Mouse (Mus musculus): ENCODE data around the gene Acsf2.

Acsf2 gene

DNA sequence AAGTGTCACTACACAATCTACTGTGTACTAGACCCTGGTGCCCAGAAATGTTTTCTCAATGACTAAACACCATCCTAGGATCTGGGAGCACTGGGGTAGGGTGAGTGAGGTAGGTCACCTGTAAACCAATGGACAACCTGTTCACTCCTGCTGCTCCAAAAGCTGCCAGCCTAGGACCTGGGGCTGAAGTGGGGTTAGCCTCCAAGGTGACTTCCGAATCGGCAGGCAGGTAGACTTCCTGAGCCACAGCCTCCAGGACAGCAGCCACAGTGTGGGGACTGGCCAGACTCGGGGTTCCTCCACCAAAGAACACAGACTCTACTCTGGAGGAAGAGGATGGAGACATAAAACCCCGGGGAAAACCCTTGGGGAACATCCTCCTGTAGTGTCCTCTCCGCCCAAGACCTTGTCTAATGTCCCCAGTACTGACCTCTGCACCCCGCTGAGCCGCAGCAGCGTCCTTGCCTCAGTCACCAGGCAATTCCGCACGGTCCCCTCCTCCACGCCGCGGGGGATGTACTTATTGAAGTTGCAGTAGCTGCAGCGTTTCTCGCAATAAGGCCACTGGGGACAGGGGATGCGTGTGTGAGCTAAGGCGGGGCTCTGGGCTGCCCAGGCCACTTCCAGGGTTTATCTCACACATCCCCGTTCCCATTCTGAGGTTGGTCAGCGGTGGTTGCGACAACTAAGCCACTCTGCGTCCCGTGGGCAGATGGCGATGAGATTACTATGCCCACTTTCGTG lies 53.5 kb downstream of the Acsf2 start:
- no peak for DNase-seq (ENCODE audit: low spot score)

DNA sequence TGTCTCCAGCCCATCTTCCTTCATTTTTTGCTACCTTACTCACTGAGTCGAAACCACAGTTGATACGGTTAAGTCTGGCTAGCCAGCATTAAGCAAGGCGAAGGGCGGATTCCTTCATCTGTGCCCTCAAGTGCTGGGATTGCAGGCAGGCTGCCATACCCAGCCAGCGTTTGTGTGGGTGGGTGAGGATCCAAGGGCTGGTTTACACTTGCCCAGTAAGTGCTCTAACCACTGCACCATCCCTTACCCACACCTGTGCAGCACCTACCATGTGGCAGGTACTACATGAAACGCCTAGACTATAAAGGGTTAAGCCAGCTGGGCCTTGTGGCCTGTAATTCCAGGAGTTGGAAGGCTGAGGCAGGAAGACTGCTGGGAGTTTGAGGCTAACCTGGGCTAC lies 54.4 kb downstream of the Acsf2 start:
- no peak for DNase-seq (ENCODE audit: low spot score)

GRCm38 (mm10) chr11:94546381-94546780 lies 55.3 kb downstream of the Acsf2 start:
- no peak for DNase-seq (ENCODE audit: low spot score)

GRCm38 (mm10) chr11:94544422-94544821 lies 57.2 kb downstream of the Acsf2 start:
- no peak for DNase-seq (ENCODE audit: low spot score)

DNA sequence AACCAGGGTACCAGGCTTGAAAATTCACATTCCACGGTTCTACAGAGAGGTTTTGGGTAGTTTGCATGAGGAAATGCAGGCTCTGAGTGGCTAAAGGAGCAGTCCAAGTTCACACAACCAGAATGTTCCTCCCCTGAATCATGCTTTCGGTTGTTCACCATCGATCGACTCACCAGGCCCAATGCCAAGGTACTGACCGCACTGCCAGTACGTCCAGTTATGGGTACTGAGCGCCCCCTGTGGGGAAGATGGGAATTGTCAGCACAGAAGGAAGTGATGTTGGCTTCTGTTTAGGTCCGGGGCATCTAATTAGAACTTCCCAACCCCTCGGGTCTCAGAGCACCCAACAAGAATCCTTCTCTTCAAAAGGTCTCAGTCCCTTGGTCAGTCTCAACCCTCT lies 57.7 kb downstream of the Acsf2 start:
- DNase-seq (ENCODE audit: low spot score) = no peak

DNA sequence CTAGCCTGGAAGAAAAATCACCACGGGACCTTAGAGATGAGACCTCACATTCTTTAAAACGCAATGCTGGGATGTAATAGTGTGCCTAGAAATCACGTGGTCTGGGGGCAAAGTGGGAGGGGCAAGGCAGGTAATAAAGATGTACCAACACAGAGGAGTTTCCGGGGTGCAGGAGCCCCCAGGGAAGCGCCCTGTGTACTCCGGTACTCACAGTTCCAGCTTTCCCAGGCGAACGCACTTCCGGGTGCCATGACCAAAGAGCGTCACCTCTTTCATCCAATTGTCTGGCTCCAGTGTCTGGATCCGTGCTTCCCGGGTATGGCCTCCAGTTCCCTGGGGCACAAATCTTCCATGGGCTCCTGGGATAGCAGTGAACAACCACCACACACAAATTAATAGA lies 58.3 kb downstream of the Acsf2 start:
- DNase-seq (ENCODE audit: low spot score) = no peak

DNA sequence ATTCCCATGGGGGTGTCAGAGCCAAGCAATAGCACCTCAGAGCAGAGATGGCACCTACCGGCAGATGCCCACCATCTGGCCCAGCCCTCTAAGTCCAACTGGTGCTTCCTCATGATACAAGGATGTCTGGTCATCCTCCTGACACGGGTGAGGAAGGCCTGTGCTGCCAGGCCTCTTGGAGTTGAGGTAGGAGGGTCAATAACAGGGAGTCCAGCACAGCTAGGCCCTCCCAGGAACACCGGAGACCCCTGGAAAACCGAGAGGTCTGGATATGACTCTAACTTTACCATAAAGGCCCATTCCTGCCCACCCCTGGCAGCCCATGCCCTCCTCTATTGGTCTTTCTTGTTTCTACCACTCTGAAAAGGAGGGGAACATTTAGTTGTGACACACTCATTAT lies 59.3 kb downstream of the Acsf2 start:
- DNase-seq (ENCODE audit: low spot score) = no peak

GRCm38 (mm10) chr11:94539761-94540160 lies 61.9 kb downstream of the Acsf2 start:
- no peak for DNase-seq (ENCODE audit: low spot score)

- no peak for DNase-seq (ENCODE audit: low spot score)
Measured at GRCm38 (mm10) chr11:94538733-94539292, 62.9 kb downstream of the Acsf2 start.

- DNase-seq (ENCODE audit: low spot score) = no peak
Measured at GRCm38 (mm10) chr11:94533171-94533570, 68.5 kb downstream of the Acsf2 start.

GRCm38 (mm10) chr11:94528879-94529278 lies 72.8 kb downstream of the Acsf2 start:
- DNase-seq (ENCODE audit: low spot score) = no peak

GRCm38 (mm10) chr11:94526171-94526879 lies 75.3 kb downstream of the Acsf2 start:
- DNase-seq (ENCODE audit: low spot score) = no peak

DNA sequence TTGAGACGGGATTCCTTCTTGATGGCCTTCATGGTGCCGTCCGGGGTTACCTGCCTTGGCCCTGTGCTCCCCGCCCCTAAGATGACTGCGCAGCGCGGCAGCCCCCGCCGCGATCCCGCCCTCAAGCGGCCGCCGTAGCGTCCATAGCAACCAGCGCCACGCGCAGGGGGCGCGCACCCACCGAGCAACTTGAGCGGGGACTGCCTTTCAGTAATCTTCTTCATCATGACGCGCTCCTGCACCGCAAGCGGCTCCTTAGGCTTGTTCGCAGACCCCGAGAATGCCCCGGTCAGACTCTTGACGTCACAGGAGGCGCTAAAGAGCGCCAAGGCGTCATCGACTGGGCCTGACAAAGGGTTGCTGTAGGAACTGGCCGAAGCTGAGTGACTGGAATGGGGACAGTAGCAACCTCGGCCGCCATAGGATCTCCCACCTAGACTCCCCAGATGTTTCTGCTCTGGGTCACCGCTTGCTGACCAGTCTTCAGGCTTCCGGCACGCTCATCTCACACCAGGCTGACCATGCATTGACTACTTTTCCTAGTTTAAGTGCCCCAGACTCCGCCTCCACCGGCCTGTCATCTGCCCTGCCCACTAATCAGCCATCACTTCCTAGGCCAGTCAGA lies 80.3 kb downstream of the Acsf2 start, which contains the start of gene Mycbpap:
Gene Mycbpap, minus strand, starts transcription at position 524 of the 625 bp plus-strand sequence.
- DNase-seq (ENCODE audit: low spot score) = peak; percentile 77

DNA sequence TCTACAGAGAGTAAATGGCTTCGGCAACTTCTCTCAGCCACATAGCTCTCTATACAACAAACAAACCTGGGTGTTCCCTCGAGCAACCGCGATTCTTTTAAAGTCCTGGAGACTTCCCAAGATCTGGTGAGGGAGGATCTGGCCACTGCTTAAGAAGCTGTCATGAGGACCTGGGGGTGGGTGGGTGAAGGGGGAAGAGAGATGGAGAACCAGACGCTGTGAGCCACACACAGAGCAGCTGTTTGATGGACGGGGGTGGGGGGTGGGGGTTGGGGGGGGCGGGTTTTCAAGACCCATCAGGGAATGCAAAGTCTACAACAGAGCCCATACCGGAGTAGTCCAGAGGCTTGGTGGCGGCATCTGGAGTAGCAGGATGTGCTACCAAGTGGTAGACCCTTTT lies 88.2 kb downstream of the Acsf2 start:
- no peak for DNase-seq (ENCODE audit: low spot score)

DNA sequence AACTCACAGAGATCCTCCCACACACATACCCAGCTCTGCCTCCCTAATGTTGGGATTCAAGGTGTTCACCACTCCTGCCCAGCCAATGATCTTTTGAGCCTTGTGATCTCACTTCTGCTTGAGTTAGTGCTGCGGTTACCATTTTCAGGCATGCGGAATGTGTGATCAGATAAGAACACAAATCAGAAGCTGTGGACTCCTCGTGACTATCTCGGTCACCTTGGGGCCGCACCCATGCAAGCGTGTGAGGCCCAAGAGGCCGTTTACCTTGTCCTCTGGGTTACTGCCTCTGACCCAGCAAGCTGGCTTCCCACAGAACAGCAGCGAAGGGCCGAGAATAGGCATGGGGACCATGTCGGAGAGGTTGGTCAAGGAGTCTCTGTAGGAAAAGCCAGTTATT lies 92.7 kb downstream of the Acsf2 start:
- DNase-seq (ENCODE audit: low spot score) = peak; percentile 64
